Mouse (Mus musculus) stomach, embryonic 15.5 days (tissue): ENCODE data around the gene Ikzf3. TPM values are rescaled to one million over a fixed set of nuclear protein-coding genes. Genes with fewer than 3 reads are reported as not detected.

ENCODE experiments used
- ATAC-seq: fragments of 200-750 bp; cut with Nextera tagmentation; 2 replicates; pipeline ENCODE4 v1.8.0; 2017; ENCODE audit warnings: low read depth, moderate number of reproducible peaks, moderate TSS enrichment; ENCODE audit not compliant: insufficient read depth, low FRiP score
- H3K27ac ChIP-seq: fragments of 300-500 bp; sonication (generic); 2 replicates; pipeline ENCODE4 v1.5.1; 2015; ENCODE audit warnings: mild to moderate bottlenecking, inconsistent platforms
- H3K27me3 ChIP-seq: fragments of 300-500 bp; sonication (generic); replicated peaks from 2 replicates; pipeline ENCODE4 v1.6.1; 2015; ENCODE audit warnings: inconsistent platforms
- H3K36me3 ChIP-seq: fragments of 300-500 bp; sonication (generic); 2 replicates; pipeline ENCODE4 v1.6.1; 2015; ENCODE audit warnings: inconsistent platforms
- H3K4me1 ChIP-seq: fragments of 300-500 bp; sonication (generic); 2 replicates; pipeline ENCODE4 v1.6.1; 2015; ENCODE audit warnings: inconsistent platforms
- H3K4me2 ChIP-seq: fragments of 300-500 bp; sonication (generic); 2 replicates; pipeline ENCODE4 v1.6.1; 2015; ENCODE audit warnings: mild to moderate bottlenecking, inconsistent platforms
- H3K4me3 ChIP-seq: fragments of 300-500 bp; sonication (generic); replicated peaks from 2 replicates; pipeline ENCODE4 v1.5.1; 2015; ENCODE audit warnings: inconsistent platforms
- H3K9ac ChIP-seq: fragments of 300-500 bp; sonication (generic); 2 replicates; pipeline ENCODE4 v1.6.1; 2015; ENCODE audit warnings: inconsistent platforms
- H3K9me3 ChIP-seq: fragments of 300-500 bp; sonication (generic); 2 replicates; pipeline ENCODE4 v1.6.1; 2016; ENCODE audit warnings: inconsistent platforms
- WGBS: fragments of 180-500 bp; shearing (Covaris S2); methylation state at CpG from one replicate; pipeline ENCODE4 v1.1.7; 2015; 5-methylcytosine and 5-hydroxymethylcytosine counted together
- polyA plus RNA-seq: library from polyadenylated mRNA; unstranded; fragments of >200 nt; fragmentation: Nextera tagmentation; extraction: Ambion mirVana; gene quantifications from 2 replicates; pipeline ENCODE4 v1.2.1, GENCODE M21; 2015

Gene Ikzf3
- polyA plus RNA-seq, 1 experiment from 2014 or later = 0.69 TPM

- no peak overlapping the region for H3K9ac ChIP-seq
- no peak overlapping the region for H3K4me3 ChIP-seq
- no peak overlapping the region for H3K27ac ChIP-seq
- peaks cover 14% of the 10 kb centered on the region; the same call in 1 of the 2 replicates for H3K27me3 ChIP-seq
- no peaks in the 10 kb centered on the region for H3K9me3 ChIP-seq
- no peak for ATAC-seq
- 0 out of 2 replicates have a peak, but pooled peaks cover 1% of the 10 kb centered on the region for H3K4me1 ChIP-seq
- H3K36me3 ChIP-seq = no peaks in the 10 kb centered on the region
- H3K4me2 ChIP-seq = no peak overlapping the region
- 80% methylated on average over 5 of the region's 5 CpGs for WGBS
Observed at GRCm38 (mm10) chr11:98540319-98540718, 5.5 kb downstream of the Ikzf3 start.

GRCm38 (mm10) chr11:98537480-98538034 lies 8.3 kb downstream of the Ikzf3 start:
- H3K36me3 ChIP-seq = no peaks in the 10 kb centered on the region
- no peak for ATAC-seq
- H3K9me3 ChIP-seq = no peaks in the 10 kb centered on the region
- H3K9ac ChIP-seq = no peak overlapping the region
- no peak overlapping the region for H3K4me3 ChIP-seq
- H3K27ac ChIP-seq = no peak overlapping the region
- no peaks in the 10 kb centered on the region for H3K4me1 ChIP-seq
- peaks cover 4% of the 10 kb centered on the region; the same call in 1 of the 2 replicates for H3K27me3 ChIP-seq
- no peak overlapping the region for H3K4me2 ChIP-seq

GRCm38 (mm10) chr11:98526824-98527461 lies 18.9 kb downstream of the Ikzf3 start:
- 71% methylated on average over 10 of the region's 10 CpGs for WGBS
- Histone ChIP-seq H3K27me3 (no peaks in the 10 kb centered on the region), H3K4me2 (no peak overlapping the region), H3K9me3 (no peaks in the 10 kb centered on the region), H3K27ac (no peak overlapping the region), H3K4me3 (no peak overlapping the region), H3K9ac (no peak overlapping the region), H3K4me1 (no peaks in the 10 kb centered on the region), H3K36me3 (no peaks in the 10 kb centered on the region)
- ATAC-seq = no peak

GRCm38 (mm10) chr11:98525140-98525539 lies 20.7 kb downstream of the Ikzf3 start:
- no peaks in the 10 kb centered on the region for H3K4me1 ChIP-seq
- no peaks in the 10 kb centered on the region for H3K36me3 ChIP-seq
- H3K27ac ChIP-seq = no peak overlapping the region
- no peak for ATAC-seq
- no peak overlapping the region for H3K9ac ChIP-seq
- H3K4me2 ChIP-seq = no peak overlapping the region
- no peak overlapping the region for H3K4me3 ChIP-seq
- H3K9me3 ChIP-seq = no peaks in the 10 kb centered on the region
- 50% methylated on average over 4 of the region's 4 CpGs for WGBS
- no peaks in the 10 kb centered on the region for H3K27me3 ChIP-seq

- WGBS = 23% methylated on average over 10 of the region's 10 CpGs
- H3K36me3 ChIP-seq = no peaks in the 10 kb centered on the region
- no peaks in the 10 kb centered on the region for H3K4me1 ChIP-seq
- H3K9me3 ChIP-seq = no peaks in the 10 kb centered on the region
- H3K4me3 ChIP-seq = no peak overlapping the region
- no peaks in the 10 kb centered on the region for H3K27me3 ChIP-seq
- H3K27ac ChIP-seq = peak overlapping the region; percentile 32
- H3K9ac ChIP-seq = no peak overlapping the region
- no peak overlapping the region for H3K4me2 ChIP-seq
- no peak; the same call in 1 of the 2 replicates for ATAC-seq
Observed at GRCm38 (mm10) chr11:98520468-98520867, 25.4 kb downstream of the Ikzf3 start.

- Histone ChIP-seq H3K4me1 (no peaks in the 10 kb centered on the region), H3K9ac (no peak overlapping the region), H3K9me3 (no peaks in the 10 kb centered on the region), H3K4me3 (no peak overlapping the region), H3K27me3 (no peaks in the 10 kb centered on the region), H3K4me2 (no peak overlapping the region), H3K27ac (no peak overlapping the region), H3K36me3 (no peaks in the 10 kb centered on the region)
- WGBS = 78% methylated on average over 6 of the region's 6 CpGs
- ATAC-seq = no peak
Observed at GRCm38 (mm10) chr11:98513356-98513936, 32.4 kb downstream of the Ikzf3 start.

GRCm38 (mm10) chr11:98512881-98513280 lies 33.0 kb downstream of the Ikzf3 start:
- WGBS = 90% methylated on average over 13 of the region's 13 CpGs
- Histone ChIP-seq H3K27ac (no peak overlapping the region), H3K9me3 (no peaks in the 10 kb centered on the region), H3K4me1 (no peaks in the 10 kb centered on the region), H3K4me2 (no peak overlapping the region), H3K4me3 (no peak overlapping the region), H3K9ac (no peak overlapping the region), H3K27me3 (no peaks in the 10 kb centered on the region), H3K36me3 (no peaks in the 10 kb centered on the region)
- no peak for ATAC-seq

GRCm38 (mm10) chr11:98510125-98510524 lies 35.7 kb downstream of the Ikzf3 start:
- no peak overlapping the region for H3K27ac ChIP-seq
- H3K9me3 ChIP-seq = no peaks in the 10 kb centered on the region
- H3K9ac ChIP-seq = no peak overlapping the region
- no peaks in the 10 kb centered on the region for H3K27me3 ChIP-seq
- no peaks in the 10 kb centered on the region for H3K36me3 ChIP-seq
- ATAC-seq = no peak
- H3K4me1 ChIP-seq = no peaks in the 10 kb centered on the region
- H3K4me3 ChIP-seq = no peak overlapping the region
- 73% methylated on average over 8 of the region's 8 CpGs for WGBS
- H3K4me2 ChIP-seq = no peak overlapping the region

- no peak for ATAC-seq
- Histone ChIP-seq H3K4me1 (no peaks in the 10 kb centered on the region), H3K4me2 (no peak overlapping the region), H3K27ac (no peak overlapping the region), H3K9me3 (no peaks in the 10 kb centered on the region), H3K9ac (no peak overlapping the region), H3K27me3 (no peaks in the 10 kb centered on the region), H3K4me3 (no peak overlapping the region), H3K36me3 (no peaks in the 10 kb centered on the region)
- WGBS = 77% methylated on average over 7 of the region's 7 CpGs
Observed at GRCm38 (mm10) chr11:98509434-98509833, 36.4 kb downstream of the Ikzf3 start.

GRCm38 (mm10) chr11:98504926-98505325 lies 40.9 kb downstream of the Ikzf3 start:
- Histone ChIP-seq H3K36me3 (no peaks in the 10 kb centered on the region), H3K9me3 (no peaks in the 10 kb centered on the region), H3K9ac (no peak overlapping the region), H3K4me3 (no peak overlapping the region), H3K27me3 (no peaks in the 10 kb centered on the region), H3K27ac (no peak overlapping the region), H3K4me2 (no peak overlapping the region), H3K4me1 (no peaks in the 10 kb centered on the region)
- 36% methylated on average over 3 of the region's 3 CpGs for WGBS
- ATAC-seq = no peak

- H3K4me2 ChIP-seq = no peak overlapping the region
- 55% methylated on average over 22 of the region's 22 CpGs for WGBS
- no peaks in the 10 kb centered on the region for H3K36me3 ChIP-seq
- H3K27me3 ChIP-seq = no peaks in the 10 kb centered on the region
- no peak overlapping the region for H3K4me3 ChIP-seq
- H3K9ac ChIP-seq = no peak overlapping the region
- H3K4me1 ChIP-seq = no peaks in the 10 kb centered on the region
- ATAC-seq = no peak
- H3K9me3 ChIP-seq = no peaks in the 10 kb centered on the region
- no peak overlapping the region for H3K27ac ChIP-seq
Observed at GRCm38 (mm10) chr11:98497388-98498288, 48.2 kb downstream of the Ikzf3 start.
